Mouse (Mus musculus) lung, postnatal 25 days (tissue): ENCODE measurements around the gene Ccdc61.
"Not testable (repeated sequence)": the region's sequence is repeated elsewhere in the genome, so short reads cannot be mapped to it uniquely, and the experiment has no call there.

Source experiments
- DNase-seq: peaks from one replicate; pipeline ENCODE4 v3.0.0; 2022; ENCODE audit warnings: low spot score

The Ccdc61 gene

DNA sequence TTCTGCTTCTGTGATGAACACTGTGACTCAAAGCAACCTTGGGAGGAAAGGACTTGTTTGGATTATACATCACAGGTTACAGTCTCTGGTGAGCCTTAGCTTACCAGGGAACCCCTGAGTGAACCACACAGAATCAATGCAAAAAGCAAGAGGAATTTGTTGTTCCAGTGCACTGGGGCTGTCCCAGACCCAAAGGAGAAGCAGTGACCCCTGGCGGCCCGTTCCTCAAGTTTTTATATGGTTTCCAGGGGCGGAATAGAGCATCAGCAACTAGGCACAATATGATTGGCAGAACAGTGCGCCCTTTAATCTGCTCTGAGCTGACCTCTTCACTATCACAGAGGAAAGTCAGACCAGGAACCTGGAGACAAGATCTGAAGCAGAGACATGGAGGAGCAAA lies 6.0 kb upstream of the Ccdc61 start:
- DNase-seq: no peak

- DNase-seq: no peak
These were observed 418 bp downstream of the Ccdc61 start for GRCm38 (mm10) chr7:18909797-18910196.

GRCm38 (mm10) chr7:18904971-18905370 lies 5.2 kb downstream of the Ccdc61 start:
- no peak for DNase-seq

GRCm38 (mm10) chr7:18902486-18902885 lies 7.7 kb downstream of the Ccdc61 start:
- no peak for DNase-seq

GRCm38 (mm10) chr7:18900513-18900912 lies 9.7 kb downstream of the Ccdc61 start:
- DNase-seq: no peak

DNA sequence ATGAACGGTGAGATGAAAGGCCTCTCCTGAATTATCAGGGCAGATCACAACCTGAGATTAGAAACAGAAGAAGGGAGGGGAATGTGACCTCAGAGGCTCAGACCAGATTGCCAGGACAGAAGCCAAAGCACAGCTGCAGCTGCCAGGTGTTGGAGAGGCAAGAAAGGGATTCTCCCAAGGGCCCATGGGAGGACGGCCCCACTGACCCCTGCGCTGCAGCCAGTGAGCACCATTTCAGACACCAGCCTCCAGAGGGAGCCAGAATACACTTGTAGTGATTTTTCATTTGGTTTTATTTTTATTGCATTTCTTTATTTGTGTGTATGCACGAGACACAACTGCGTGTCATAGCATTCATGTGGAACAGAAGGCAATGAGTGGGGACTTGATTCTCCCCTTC lies 13.7 kb downstream of the Ccdc61 start:
- no peak for DNase-seq

- DNase-seq: peak; percentile 65
These were observed 16.4 kb downstream of the Ccdc61 start for GRCm38 (mm10) chr7:18893651-18894430.

- no peak for DNase-seq
These were observed 17.2 kb downstream of the Ccdc61 start for GRCm38 (mm10) chr7:18893009-18893408.

DNA sequence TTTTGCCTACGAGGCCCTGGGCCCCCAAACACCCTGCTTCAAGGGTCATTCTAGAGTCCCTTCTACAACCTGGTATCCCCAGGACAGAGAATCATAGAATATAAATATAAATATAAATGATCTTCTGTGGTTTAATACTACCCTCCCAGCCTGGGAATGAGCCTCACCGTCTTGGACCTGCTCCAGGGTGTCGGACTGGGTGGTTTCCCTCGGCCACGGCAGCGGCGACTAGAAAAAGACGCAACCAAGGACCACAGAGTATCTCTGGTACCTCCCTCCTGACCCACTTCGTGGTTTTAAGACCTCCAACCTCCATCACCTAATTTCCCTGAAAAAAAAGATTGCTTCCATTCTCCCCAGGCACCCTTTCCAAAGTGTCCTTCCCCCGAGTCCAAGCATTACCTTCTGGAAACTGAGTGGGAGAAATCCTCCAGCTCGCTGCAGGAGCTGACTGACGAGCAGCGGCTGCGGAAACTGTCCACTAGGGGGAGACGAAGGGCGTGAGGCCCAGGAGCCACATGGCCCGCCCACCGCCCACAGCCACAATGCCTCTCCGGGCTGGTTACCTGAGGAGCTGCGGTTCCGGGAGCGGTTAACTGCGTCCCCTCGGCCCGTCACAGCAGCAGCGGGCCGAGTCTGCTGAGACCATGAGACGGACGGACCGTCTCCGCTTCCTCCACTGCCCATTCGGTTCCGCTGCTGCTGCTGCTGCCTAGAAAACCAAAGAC lies 18.2 kb downstream of the Ccdc61 start:
- peak; percentile 88 for DNase-seq

GRCm38 (mm10) chr7:18890848-18891247 lies 19.4 kb downstream of the Ccdc61 start:
- DNase-seq: no peak

GRCm38 (mm10) chr7:18886963-18887362 lies 23.3 kb downstream of the Ccdc61 start:
- DNase-seq: no peak

- DNase-seq: no peak
These were observed 25.3 kb downstream of the Ccdc61 start for GRCm38 (mm10) chr7:18884745-18885422.

- peak; percentile 67 for DNase-seq
These were observed 26.0 kb downstream of the Ccdc61 start for GRCm38 (mm10) chr7:18883991-18884744.

DNA sequence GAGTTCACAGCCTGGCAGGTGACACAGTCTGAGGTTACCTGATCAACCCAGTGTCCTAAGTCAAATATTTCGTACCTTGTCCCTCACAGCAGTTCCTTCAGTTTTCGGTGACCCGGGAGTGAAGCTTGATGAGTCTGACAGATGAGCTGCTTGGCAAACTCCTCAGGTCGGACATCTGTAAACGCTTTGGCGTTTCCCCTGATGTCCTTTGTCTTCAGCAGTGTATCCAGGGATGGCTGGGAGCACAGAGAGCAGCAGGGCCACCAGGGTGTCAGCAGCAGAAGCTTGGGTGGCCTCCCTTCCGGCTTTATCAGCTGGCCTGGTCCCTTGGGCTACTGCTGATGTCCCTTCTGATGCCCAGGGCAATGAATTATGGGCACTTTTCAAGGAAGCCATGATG lies 31.5 kb downstream of the Ccdc61 start:
- DNase-seq: no peak

- no peak for DNase-seq
These were observed 34.8 kb downstream of the Ccdc61 start for GRCm38 (mm10) chr7:18875372-18875771.

GRCm38 (mm10) chr7:18873253-18873652 lies 37.0 kb downstream of the Ccdc61 start:
- peak; percentile 73 for DNase-seq

DNA sequence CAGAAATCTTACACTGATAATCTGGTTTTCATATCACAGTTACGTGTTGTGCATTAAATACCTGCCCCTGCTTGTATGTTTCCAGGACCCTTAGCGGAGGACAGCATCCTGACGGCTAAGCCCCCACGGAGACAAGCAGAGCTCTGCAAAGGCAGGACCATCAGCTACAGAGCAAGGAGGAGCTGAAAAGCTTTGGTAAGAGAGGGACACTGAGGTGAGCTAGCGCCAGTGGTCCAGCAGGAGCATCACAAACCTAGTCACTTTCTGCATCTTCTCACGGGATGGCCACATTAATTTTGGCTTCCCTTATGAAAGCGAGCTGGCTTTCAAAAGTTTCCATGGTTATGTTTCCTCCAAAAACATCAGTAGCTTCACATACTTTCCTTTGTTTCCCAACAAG lies 37.4 kb downstream of the Ccdc61 start:
- DNase-seq: no peak

DNA sequence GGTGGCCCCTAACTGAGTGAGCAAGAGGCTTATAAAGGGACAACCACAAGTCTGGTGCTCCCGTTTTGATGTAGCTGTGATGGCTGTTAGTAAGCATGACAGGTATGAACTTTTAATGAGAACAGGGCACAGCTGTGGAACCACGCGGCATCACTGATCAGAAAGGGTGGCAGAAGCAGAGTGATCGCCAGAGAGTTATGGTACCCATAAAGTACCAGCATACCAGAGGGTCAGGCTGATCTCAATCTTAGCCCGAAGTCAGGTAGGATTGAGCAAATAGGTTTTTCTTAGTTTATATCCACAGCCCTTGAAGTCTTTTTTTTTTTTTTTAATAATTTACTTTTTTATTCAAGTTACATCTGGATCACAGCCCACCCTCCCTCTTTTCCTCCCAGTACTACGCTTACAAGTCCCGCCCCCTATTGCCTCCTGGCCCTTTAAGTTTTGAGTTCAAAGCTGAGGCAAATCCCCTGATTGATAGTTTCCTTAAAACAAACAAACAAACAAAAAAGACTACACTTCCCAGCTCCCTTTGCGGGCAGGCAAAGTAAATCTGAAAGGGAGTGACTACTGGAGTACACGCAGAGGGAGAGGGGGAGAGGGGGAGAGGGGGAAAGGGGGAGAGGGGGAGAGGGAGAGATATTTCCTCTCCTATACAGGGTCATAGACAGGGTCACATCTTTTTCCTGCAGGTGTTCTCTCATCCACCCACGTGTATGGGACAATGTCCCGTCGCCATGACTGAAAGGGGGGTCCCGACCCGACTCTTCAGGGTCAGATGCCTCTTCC lies 38.0 kb downstream of the Ccdc61 start:
- DNase-seq: no peak

DNA sequence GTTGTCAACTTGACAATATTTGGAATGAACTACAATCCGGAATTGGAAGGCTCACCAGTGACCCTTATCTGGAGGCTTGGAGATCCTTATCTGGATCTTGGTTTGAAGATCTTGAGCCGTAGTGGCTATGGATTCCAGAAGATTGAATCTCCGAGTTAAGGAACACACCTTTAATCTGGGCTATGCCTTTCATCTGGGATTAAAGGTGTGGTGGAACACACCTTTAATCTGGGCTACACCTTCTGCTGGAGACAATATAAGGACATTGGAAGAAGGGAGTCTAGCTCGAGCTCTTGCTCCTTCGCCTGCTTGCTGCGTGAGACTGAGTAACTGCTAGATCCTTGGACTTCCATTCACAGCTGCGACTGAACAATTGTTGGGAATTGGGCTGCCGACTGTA lies 39.2 kb downstream of the Ccdc61 start, which contains the start of gene Pglyrp1:
Gene Pglyrp1 (plus strand): TSS at position 301 of the 400 bp plus-strand sequence.
- DNase-seq: not testable (repeated sequence)

DNA sequence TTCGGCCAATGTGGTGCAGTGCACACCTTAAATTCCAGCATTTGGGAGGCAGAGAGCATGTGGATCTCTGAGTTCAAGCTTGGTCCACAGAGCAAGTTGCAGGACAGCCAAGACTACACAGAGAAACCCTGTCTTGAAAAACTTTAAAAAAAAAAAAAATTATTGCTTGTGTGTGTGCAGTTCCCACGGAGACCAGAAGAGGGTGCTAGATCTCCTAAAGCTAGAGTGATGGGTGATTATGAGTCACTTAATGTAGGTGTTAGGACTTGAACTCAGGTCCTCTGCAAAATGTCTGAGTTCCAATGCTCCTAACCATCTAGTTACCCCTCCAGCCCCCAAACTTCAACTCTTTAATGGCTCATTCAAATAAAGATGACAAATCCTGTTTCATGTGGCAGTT lies 41.7 kb downstream of the Ccdc61 start:
- DNase-seq: no peak

GRCm38 (mm10) chr7:18862801-18863200 lies 47.4 kb downstream of the Ccdc61 start:
- DNase-seq: peak; percentile 15
